Mouse (Mus musculus) natural killer cell, adult 2 months (primary cell): Measurements from ENCODE around the gene Tcea2.

ENCODE experiments used
- DNase-seq, 2 experiments: peaks; one replicate each; pipeline ENCODE4 v3.0.0; 2022; ENCODE audit warnings: low spot score in 2 of 2

Gene Tcea2

GRCm38 (mm10) chr2:181679951-181680715 lies at the start of gene Tcea2:
Gene Tcea2, plus strand, starts transcription at chr2:181680310.
- DNase-seq = peak; percentile 59 to 67

- no peak for DNase-seq
These were observed 47.5 kb upstream of the Tcea2 start for GRCm38 (mm10) chr2:181632624-181633023.

GRCm38 (mm10) chr2:181635865-181636264 lies 44.2 kb upstream of the Tcea2 start:
- DNase-seq = no peak

- peak; percentile 17 to 49 for DNase-seq
These were observed 35.7 kb upstream of the Tcea2 start for GRCm38 (mm10) chr2:181644361-181644760.

GRCm38 (mm10) chr2:181645666-181646065 lies 34.4 kb upstream of the Tcea2 start:
- no peak for DNase-seq

- DNase-seq = no peak
These were observed 33.3 kb upstream of the Tcea2 start for GRCm38 (mm10) chr2:181646626-181647472.

- no peak for DNase-seq
These were observed 31.2 kb upstream of the Tcea2 start for GRCm38 (mm10) chr2:181648926-181649325.

GRCm38 (mm10) chr2:181653065-181653464 lies 27.0 kb upstream of the Tcea2 start:
- DNase-seq = no peak

GRCm38 (mm10) chr2:181653523-181653922 lies 26.6 kb upstream of the Tcea2 start:
- DNase-seq = no peak

- no peak for DNase-seq
These were observed 23.4 kb upstream of the Tcea2 start, which contains the start of gene Gm29797 for GRCm38 (mm10) chr2:181656734-181657133. Gene Gm29797, plus strand, starts transcription at chr2:181657034.

- no peak for DNase-seq
These were observed 22.7 kb upstream of the Tcea2 start for GRCm38 (mm10) chr2:181657441-181657840.

GRCm38 (mm10) chr2:181658528-181658927 lies 21.6 kb upstream of the Tcea2 start:
- no peak for DNase-seq

- peak in 1 of 2 experiments; percentile 16 for DNase-seq
These were observed 21.1 kb upstream of the Tcea2 start for GRCm38 (mm10) chr2:181658930-181659555.

GRCm38 (mm10) chr2:181659609-181660055 lies 20.5 kb upstream of the Tcea2 start:
- DNase-seq = peak; percentile 75 to 79

- no peak for DNase-seq
These were observed 17.4 kb upstream of the Tcea2 start for GRCm38 (mm10) chr2:181662620-181663297.

GRCm38 (mm10) chr2:181663298-181663630 lies 16.8 kb upstream of the Tcea2 start:
- no peak for DNase-seq

GRCm38 (mm10) chr2:181670285-181670912 lies 9.7 kb upstream of the Tcea2 start:
- no peak for DNase-seq

- DNase-seq = no peak
These were observed 9.2 kb upstream of the Tcea2 start for GRCm38 (mm10) chr2:181670913-181671311.

GRCm38 (mm10) chr2:181671326-181671725 lies 8.8 kb upstream of the Tcea2 start, which contains the start of gene Sox18:
Gene Sox18, minus strand, starts transcription at chr2:181671640.
- no peak for DNase-seq

GRCm38 (mm10) chr2:181671984-181672383 lies 8.1 kb upstream of the Tcea2 start:
- DNase-seq = no peak

- DNase-seq = no peak
These were observed 6.6 kb upstream of the Tcea2 start for GRCm38 (mm10) chr2:181673501-181673900.
